Mouse (Mus musculus) CH12.LX (cell line): ENCODE measurements around the gene Otub2. TPM values are rescaled to one million over a fixed set of nuclear protein-coding genes. Genes with fewer than 3 reads are reported as not detected.

ENCODE experiments used
- DNase-seq: peaks from one replicate; pipeline ENCODE4 v3.0.0-alpha.2; 2013; ENCODE audit errors: extremely low read depth
- H3K27ac ChIP-seq: 2 replicates; pipeline ENCODE4 v1.5.1; 2012; ENCODE audit warnings: low read depth, mild to moderate bottlenecking, control low read depth, moderate library complexity; ENCODE audit not compliant: insufficient read depth
- H3K27me3 ChIP-seq: replicated peaks from 2 replicates; pipeline ENCODE3; 2012; ENCODE audit warnings: inconsistent platforms
- H3K36me3 ChIP-seq, 2 experiments: replicated peaks in 1 of 2; 2 replicates each; pipeline versions ENCODE3 to v1.6.1; 2012; ENCODE audit warnings: inconsistent platforms in 1 of 2, low read length in 1 of 2, mild to moderate bottlenecking in 1 of 2, mixed read lengths in 1 of 2, moderate library complexity in 1 of 2; ENCODE audit not compliant: control insufficient read depth in 1 of 2, insufficient read depth in 1 of 2
- H3K4me1 ChIP-seq, 2 experiments: 2 replicates each; pipeline ENCODE4 v1.6.1; 2012; ENCODE audit warnings: inconsistent platforms in 1 of 2, moderate library complexity in 1 of 2; ENCODE audit not compliant: insufficient read depth in 2 of 2, control insufficient read depth in 1 of 2
- H3K4me2 ChIP-seq: 2 replicates; pipeline ENCODE4 v1.6.1; 2012; ENCODE audit warnings: low read depth, mild to moderate bottlenecking, control low read depth; ENCODE audit not compliant: poor library complexity, insufficient read depth, severe bottlenecking
- H3K4me3 ChIP-seq, 3 experiments: fragments of 150-350 bp in 1 of 3; sonication (generic) in 1 of 3; replicated peaks in 1 of 3; 2 replicates each; pipeline versions ENCODE3 to v1.5.1; 2011 to 2012; ENCODE audit warnings: low read depth in 2 of 3, low read length in 2 of 3, mild to moderate bottlenecking in 2 of 3, moderate library complexity in 2 of 3, control low read depth in 1 of 3, improper control_type of control experiment in 1 of 3, inconsistent platforms in 1 of 3, mixed read lengths in 1 of 3; ENCODE audit not compliant: poor library complexity in 1 of 3
- H3K79me2 ChIP-seq: replicated peaks from 2 replicates; pipeline ENCODE4 v1.6.1; 2012; ENCODE audit warnings: mild to moderate bottlenecking, moderate library complexity; ENCODE audit not compliant: control insufficient read depth, poor library complexity, insufficient read depth, severe bottlenecking; ENCODE audit errors: extremely low read depth
- H3K9ac ChIP-seq: 2 replicates; pipeline ENCODE4 v1.6.1; 2012; ENCODE audit warnings: low read depth, mild to moderate bottlenecking, control low read depth, moderate library complexity; ENCODE audit not compliant: insufficient read depth
- H3K9me3 ChIP-seq: replicated peaks from 2 replicates; pipeline ENCODE3; 2012; ENCODE audit warnings: low read length, inconsistent platforms, mixed read lengths
- CHD1 ChIP-seq: IDR thresholded peaks from 2 replicates; pipeline ENCODE4 v1.6.1; 2012; ENCODE audit warnings: low read depth, low read length, improper control_type of control experiment, inconsistent platforms
- EP300 ChIP-seq: IDR thresholded peaks from 2 replicates; pipeline ENCODE4 v1.6.1; 2011; ENCODE audit warnings: low read length, improper control_type of control experiment
- ETS1 ChIP-seq: conservative IDR thresholded peaks from 2 replicates; pipeline ENCODE4 v1.6.1; 2012; ENCODE audit warnings: low read depth, mild to moderate bottlenecking, inconsistent platforms, low read length, improper control_type of control experiment, moderate library complexity
- HCFC1 ChIP-seq: IDR thresholded peaks from 2 replicates; pipeline ENCODE4 v1.6.1; 2012; ENCODE audit warnings: low read depth, mild to moderate bottlenecking, inconsistent platforms, low read length, improper control_type of control experiment
- IRF4 ChIP-seq: IDR thresholded peaks from 2 replicates; pipeline ENCODE4 v1.6.1; 2014; ENCODE audit warnings: low read depth, mild to moderate bottlenecking, inconsistent platforms, low read length, improper control_type of control experiment
- MAFK ChIP-seq: IDR thresholded peaks from 2 replicates; pipeline ENCODE4 v1.6.1; 2011; ENCODE audit warnings: low read length, improper control_type of control experiment; ENCODE audit not compliant: insufficient replicate concordance
- MAX ChIP-seq: IDR thresholded peaks from 2 replicates; pipeline ENCODE4 v1.6.1; 2011; ENCODE audit warnings: low read length, improper control_type of control experiment
- MAZ ChIP-seq: IDR thresholded peaks from 2 replicates; pipeline ENCODE4 v1.6.1; 2012; ENCODE audit warnings: low read depth, mild to moderate bottlenecking, inconsistent platforms, low read length, improper control_type of control experiment, moderate library complexity
- MEF2A ChIP-seq: IDR thresholded peaks from 2 replicates; pipeline ENCODE4 v1.6.1; 2014; ENCODE audit warnings: low read depth, mild to moderate bottlenecking, inconsistent platforms, low read length, improper control_type of control experiment, borderline replicate concordance
- MXI1 ChIP-seq: IDR thresholded peaks from 2 replicates; pipeline ENCODE4 v1.6.1; 2011; ENCODE audit warnings: mild to moderate bottlenecking, low read depth, low read length, improper control_type of control experiment
- NELFE ChIP-seq: IDR thresholded peaks from 2 replicates; pipeline ENCODE4 v1.6.1; 2011; ENCODE audit warnings: low read depth, low read length, improper control_type of control experiment
- NRF1 ChIP-seq: IDR thresholded peaks from 2 replicates; pipeline ENCODE4 v1.6.1; 2014; ENCODE audit warnings: low read depth, mild to moderate bottlenecking, inconsistent platforms, low read length, improper control_type of control experiment, moderate library complexity
- PAX5 ChIP-seq: IDR thresholded peaks from 2 replicates; pipeline ENCODE4 v1.6.1; 2012; ENCODE audit warnings: low read length, inconsistent platforms, mixed read lengths
- POLR2AphosphoS2 ChIP-seq: IDR thresholded peaks from 2 replicates; pipeline ENCODE4 v1.6.1; 2011; ENCODE audit warnings: low read depth, low read length, improper control_type of control experiment
- RAD21 ChIP-seq: IDR thresholded peaks from 2 replicates; pipeline ENCODE4 v1.6.1; 2011; ENCODE audit warnings: low read depth, mild to moderate bottlenecking, low read length, improper control_type of control experiment, moderate library complexity
- SIN3A ChIP-seq: IDR thresholded peaks from 2 replicates; pipeline ENCODE4 v1.6.1; 2012; ENCODE audit warnings: low read length, improper control_type of control experiment, inconsistent platforms
- TCF12 ChIP-seq: IDR thresholded peaks from 2 replicates; pipeline ENCODE4 v1.6.1; 2014; ENCODE audit warnings: low read depth, mild to moderate bottlenecking, inconsistent platforms, low read length, improper control_type of control experiment
- USF2 ChIP-seq: conservative IDR thresholded peaks from 2 replicates; pipeline ENCODE4 v1.6.1; 2011; ENCODE audit warnings: low read depth, low read length, improper control_type of control experiment
- ZKSCAN1 ChIP-seq: IDR thresholded peaks from 2 replicates; pipeline ENCODE4 v1.6.1; 2012; ENCODE audit warnings: low read depth, inconsistent platforms, low read length, improper control_type of control experiment, borderline replicate concordance
- dilution Hi-C: fragments of 300-500 bp; cut with MboI; formaldehyde crosslinking; loops from 2 replicates; pipeline ENCODE4 v1.14.3; 2020; ENCODE audit warnings: low sequenced_read_pairs; ENCODE audit not compliant: extremely low pct_unique_long_range_greater_than_20kb, extremely low pct_ligation_motif_present
- in situ Hi-C: fragments of 300-500 bp; cut with MboI; formaldehyde crosslinking; loops from 3 replicates; pipeline ENCODE4 v1.14.3; 2019; ENCODE audit warnings: low sequenced_read_pairs, low pct_ligation_motif_present, low pct_unique_long_range_greater_than_20kb, mixed read lengths
- polyA plus RNA-seq: library from polyadenylated mRNA; unstranded; fragments of >175 nt; gene quantifications from 2 replicates; pipeline ENCODE4 v1.2.1, GENCODE M21; 2012; ENCODE audit warnings: low read depth; ENCODE audit not compliant: insufficient read length
- total RNA-seq, 2 experiments: library from RNA; depleted of rRNA; stranded (reverse); fragments of 300-350 nt in 1 of 2; fragments of >200 nt in 1 of 2; gene quantifications; 2 replicates each; pipeline ENCODE4 v1.2.3; 2012 to 2014

Otub2 gene
- total and polyA plus RNA-seq, 3 experiments, result 3.0 to 11.5 (median 7.6) TPM

GRCm38 (mm10) chr12:103391098-103391497 is 2.6 kb downstream of the Otub2 start:
- no peaks in the 10 kb centered on the region for H3K27me3 ChIP-seq
- no peak for DNase-seq
- in situ Hi-C loops, result no loop called here
- H3K4me3 ChIP-seq, result no peak overlapping the region
- H3K4me1 ChIP-seq, result peaks cover 8 to 21% of the 10 kb centered on the region in 2 experiments; a peak in 3 of 4 replicates
- dilution Hi-C loops, result no loop called here
- no peaks in the 10 kb centered on the region for H3K9me3 ChIP-seq
- no peak overlapping the region for H3K27ac ChIP-seq
- no peak overlapping the region for H3K9ac ChIP-seq
- H3K79me2 ChIP-seq, result no peaks in the 10 kb centered on the region; the same call in 1 of the 2 replicates
- TF ChIP-seq MEF2A (no peak), MAFK (no peak), NRF1 (no peak), USF2 (no peak), ZKSCAN1 (no peak), MXI1 (no peak), CHD1 (no peak), NELFE (no peak), RAD21 (no peak), TCF12 (no peak), MAZ (no peak), IRF4 (no peak), HCFC1 (no peak), SIN3A (no peak), PAX5 (no peak), ETS1 (no peak), MAX (no peak), POLR2AphosphoS2 (no peak)
- H3K36me3 ChIP-seq, result peaks cover 0 to 26% of the 10 kb centered on the region in 2 experiments
- no peak overlapping the region for H3K4me2 ChIP-seq

- no peaks in the 10 kb centered on the region for H3K9me3 ChIP-seq
- no peak overlapping the region for H3K4me2 ChIP-seq
- in situ Hi-C loops, result no loop called here
- H3K36me3 ChIP-seq, result peaks cover 0 to 30% of the 10 kb centered on the region in 2 experiments
- no peak overlapping the region for H3K4me3 ChIP-seq
- H3K27ac ChIP-seq, result no peak overlapping the region
- dilution Hi-C loops, result no loop called here
- no peak for DNase-seq
- TF ChIP-seq HCFC1 (no peak), EP300 (no peak), MAFK (no peak)
- H3K9ac ChIP-seq, result no peak overlapping the region
- no peaks in the 10 kb centered on the region for H3K27me3 ChIP-seq
- H3K79me2 ChIP-seq, result no peaks in the 10 kb centered on the region; the same call in 1 of the 2 replicates
- peaks cover 4 to 37% of the 10 kb centered on the region in 2 experiments; a peak in 3 of 4 replicates for H3K4me1 ChIP-seq
These were observed 5.0 kb downstream of the Otub2 start for GRCm38 (mm10) chr12:103393528-103393927.
